In genomic region chr15:100225891-100226290, GRCm38 (mm10) we compare ENCODE assay signal across 15 mouse cellular contexts. TPM values are rescaled to one million over a fixed set of nuclear protein-coding genes. Genes with fewer than 3 reads are reported as not detected.
A peak's percentile ranks its signal among the peaks of the same experiment; 100 is the strongest.
DNase-seq lines count a peak whose midpoint lies in the region; ATAC-seq lines count a peak whose summit lies in the region.
"Had no signal": no experiment of that assay in that cellular context is flagged by ENCODE, and none has a peak within 500 bp of the region (broad histone marks: within the 10 kb centered on the region; RNA-seq: fewer than 3 reads in every experiment).

No protein-coding gene starts in this region.

- intact Hi-C loops in heart, postnatal 10 days (cut with DNase I): loop anchor here (2.0 kb wide), 2 partner anchors 23 to 187 kb away; partner anchors contain the start of gene Dip2b

- peak overlapping the region; percentile 100; the same call in 1 of the 2 replicates for H3K27ac ChIP-seq in heart, embryonic 11.5 days (ENCODE audit: low read depth, low read length)
- H3K27ac ChIP-seq in limb, embryonic 15.5 days: peak overlapping the region; percentile 14; the same call in 1 of the 2 replicates
- no peak overlapping the region for H3K27ac ChIP-seq in limb, embryonic 10.5 days
- H3K27ac ChIP-seq in macrophage: peak overlapping the region; percentile 94
- no peak overlapping the region for H3K27ac ChIP-seq in embryonic facial prominence, embryonic 10.5 days (replicated peaks)
- H3K27ac ChIP-seq: forebrain, embryonic 13.5 days had no signal

- peaks cover 11% of the 10 kb centered on the region; the same call in 1 of the 2 replicates for H3K4me1 ChIP-seq in heart, embryonic 11.5 days (ENCODE audit: control insufficient read depth, insufficient read depth, low read length)
- H3K4me1 ChIP-seq in limb, embryonic 15.5 days: peaks cover 10% of the 10 kb centered on the region; the same call in 1 of the 2 replicates
- H3K4me1 ChIP-seq in limb, embryonic 10.5 days: peaks cover 17% of the 10 kb centered on the region
- peaks cover 21% of the 10 kb centered on the region for H3K4me1 ChIP-seq in embryonic facial prominence, embryonic 10.5 days

- no peak overlapping the region for H3K4me2 ChIP-seq in heart, embryonic 11.5 days
- no peak overlapping the region for H3K4me2 ChIP-seq in limb, embryonic 15.5 days

- H3K36me3 ChIP-seq in heart, embryonic 11.5 days (ENCODE audit: control insufficient read depth, insufficient read depth, low read length): no peaks in the 10 kb centered on the region
- H3K36me3 ChIP-seq in limb, embryonic 15.5 days: no peaks in the 10 kb centered on the region
- H3K36me3 ChIP-seq in limb, embryonic 10.5 days: peaks cover 23% of the 10 kb centered on the region
- no peaks in the 10 kb centered on the region for H3K36me3 ChIP-seq in macrophage (ENCODE audit: inconsistent target)
- H3K36me3 ChIP-seq in embryonic facial prominence, embryonic 10.5 days (replicated peaks): peaks cover 37% of the 10 kb centered on the region

- ATAC-seq in heart, embryonic 11.5 days (replicated peaks; ENCODE audit: insufficient number of reproducible peaks, low FRiP score, low TSS enrichment): no peak
- ATAC-seq in limb, embryonic 15.5 days (ENCODE audit: insufficient number of reproducible peaks, low FRiP score, low TSS enrichment, low read depth): no peak
- ATAC-seq: CD4-positive, CD25-positive, alpha-beta regulatory T cell, adult 4 months; forebrain, embryonic 13.5 days had no signal

- no peak overlapping the region for H3K9ac ChIP-seq in heart, embryonic 11.5 days (ENCODE audit: low read depth, low read length)
- no peak overlapping the region for H3K9ac ChIP-seq in limb, embryonic 15.5 days
- H3K9ac ChIP-seq: forebrain, embryonic 13.5 days had no signal

- 86% methylated on average over 1 of the region's 1 CpGs for WGBS in heart, embryonic 11.5 days (ENCODE audit: insufficient replicate concordance)
- 91% methylated on average over 1 of the region's 1 CpGs for WGBS in limb, embryonic 15.5 days
- WGBS in limb, embryonic 10.5 days: 100% methylated on average over 1 of the region's 1 CpGs
- 78% methylated on average over 1 of the region's 1 CpGs for WGBS in macrophage (ENCODE audit: missing documents)
- 100% methylated on average over 1 of the region's 1 CpGs for WGBS in embryonic facial prominence, embryonic 10.5 days

- H3K79me2 ChIP-seq in macrophage (ENCODE audit: inconsistent target): peaks cover 26% of the 10 kb centered on the region

- peaks cover 16% of the 10 kb centered on the region for H3K9me3 ChIP-seq in heart, embryonic 11.5 days (replicated peaks; ENCODE audit: control insufficient read depth, low read length)
- H3K9me3 ChIP-seq in limb, embryonic 15.5 days: no peaks in the 10 kb centered on the region
- 0 out of 2 replicates have a peak, but pooled peaks cover 6% of the 10 kb centered on the region for H3K9me3 ChIP-seq in limb, embryonic 10.5 days (replicated peaks)
- peaks cover 16% of the 10 kb centered on the region; the same call in 1 of the 2 replicates for H3K9me3 ChIP-seq in embryonic facial prominence, embryonic 10.5 days

- no peak overlapping the region for H3K4me3 ChIP-seq in heart, embryonic 11.5 days (ENCODE audit: low read depth, low read length)
- H3K4me3 ChIP-seq in limb, embryonic 15.5 days: no peak overlapping the region
- no peak overlapping the region for H3K4me3 ChIP-seq in limb, embryonic 10.5 days
- H3K4me3 ChIP-seq in macrophage (ENCODE audit: inconsistent target): no peak overlapping the region
- H3K4me3 ChIP-seq in embryonic facial prominence, embryonic 10.5 days: no peak overlapping the region
- H3K4me3 ChIP-seq: forebrain, embryonic 13.5 days had no signal

- DNase-seq in heart, postnatal 10 days: no peak
- DNase-seq in limb, embryonic 10.5 days (ENCODE audit: low spot score): no peak
- peak; percentile 59 for DNase-seq in cerebellum, adult 8-10 months
- no peak for DNase-seq in spleen, postnatal 36 days (ENCODE audit: low spot score in 2 of 2)
- DNase-seq in embryonic facial prominence, embryonic 10.5 days (ENCODE audit: low spot score): no peak
- DNase-seq: lung, postnatal 4 days had no signal

- H3K27me3 ChIP-seq in heart, embryonic 11.5 days (ENCODE audit: control insufficient read depth, insufficient read depth, low read length): no peaks in the 10 kb centered on the region
- H3K27me3 ChIP-seq in limb, embryonic 15.5 days: no peaks in the 10 kb centered on the region
- no peaks in the 10 kb centered on the region for H3K27me3 ChIP-seq in limb, embryonic 10.5 days (ENCODE audit: low read depth, poor library complexity, severe bottlenecking)
- H3K27me3 ChIP-seq in embryonic facial prominence, embryonic 10.5 days (replicated peaks; ENCODE audit: low read depth, poor library complexity, severe bottlenecking): no peaks in the 10 kb centered on the region
- H3K27me3 ChIP-seq: forebrain, embryonic 13.5 days had no signal

RNA-seq across cellular contexts. Expression of gene Atf1, which starts 1.7 kb away (rescaled TPM):
- 33.7 and 38.6 TPM in 2 replicates for polyA plus RNA-seq in heart, embryonic 11.5 days (2014; fragmentation: Nextera tagmentation; extraction: Ambion mirVana)
- total RNA-seq in heart, postnatal 10 days (2021): 10 to 100 TPM; 45.8 to 52.5 TPM
- 38.0 and 45.8 TPM in 2 replicates for polyA plus RNA-seq in limb, embryonic 15.5 days (2015; fragmentation: Nextera tagmentation; extraction: Ambion mirVana)
- polyA plus RNA-seq in limb, embryonic 10.5 days (2016; fragmentation: Nextera tagmentation; extraction: Ambion mirVana): 42.5 and 43.0 TPM in 2 replicates
- total RNA-seq in macrophage (2018; cell fraction: chromatin; rRNA removed): 100 to 1,000 TPM in 8 of 26 experiments, 10 to 100 TPM in 18; 62.1 to 136 (median 89.0) TPM
- 10 to 100 TPM; 37.9 to 73.6 (median 48.1) TPM for total RNA-seq in macrophage (2018; cell fraction: cytosol; rRNA removed)
- total RNA-seq in macrophage (2018; cell fraction: nucleus; rRNA removed): 10 to 100 TPM; 33.7 to 65.5 (median 47.2) TPM
- polyA plus RNA-seq in macrophage (2018): 34.5 to 58.1 TPM (median 47.7 TPM) in 3 replicates
- polyA plus RNA-seq in embryonic facial prominence, embryonic 10.5 days (2016; fragmentation: Nextera tagmentation; extraction: Ambion mirVana): 36.8 and 42.2 TPM in 2 replicates

RNA-seq across cellular contexts. Expression of gene Tmprss12, which starts 54.7 kb away (rescaled TPM):
- polyA plus RNA-seq in heart, embryonic 11.5 days (2014; fragmentation: Nextera tagmentation; extraction: Ambion mirVana): not detected in 2 replicates
- not detected for total RNA-seq in heart, postnatal 10 days (2021)
- polyA plus RNA-seq in limb, embryonic 15.5 days (2015; fragmentation: Nextera tagmentation; extraction: Ambion mirVana): not detected in 2 replicates
- not detected in 2 replicates for polyA plus RNA-seq in limb, embryonic 10.5 days (2016; fragmentation: Nextera tagmentation; extraction: Ambion mirVana)
- total RNA-seq in macrophage (2018; cell fraction: chromatin; rRNA removed): not detected
- total RNA-seq in macrophage (2018; cell fraction: cytosol; rRNA removed): not detected
- total RNA-seq in macrophage (2018; cell fraction: nucleus; rRNA removed): 1 to 10 TPM in 1 of 26 experiments, not detected in 25; 1.2 TPM
- polyA plus RNA-seq in macrophage (2018): not detected in 3 replicates
- not detected in 2 replicates for polyA plus RNA-seq in embryonic facial prominence, embryonic 10.5 days (2016; fragmentation: Nextera tagmentation; extraction: Ambion mirVana)
- total RNA-seq: layer of hippocampus, postnatal 36 days had no signal
- polyA plus RNA-seq: CD4-positive, CD25-positive, alpha-beta regulatory T cell, adult 4 months; cortical plate, adult 2 months; forebrain, embryonic 13.5 days; myocyte; thymus, postnatal 0 days had no signal

Comparison
In these comparisons a context has a peak if more than half of its experiments do, and no peak if none do; other contexts are left out.
1. H3K27ac ChIP-seq: peak in heart, embryonic 11.5 days (single experiment), limb, embryonic 15.5 days (single experiment) and macrophage (single experiment); none in limb, embryonic 10.5 days (single experiment) and embryonic facial prominence, embryonic 10.5 days (single experiment).